Mouse (Mus musculus) megakaryocyte, embryonic 14.5 days (primary cell): Measurements from ENCODE around the gene Rgcc.

Source experiments
- FLI1 ChIP-seq: IDR thresholded peaks from 2 replicates; pipeline ENCODE4 v1.6.1; 2012; ENCODE audit warnings: low read length, inconsistent platforms, mixed read lengths
- GATA1 ChIP-seq: IDR thresholded peaks from 3 replicates; pipeline ENCODE4 v1.6.1; 2012; ENCODE audit warnings: mixed read lengths, low read length, inconsistent platforms, borderline replicate concordance

- no peak for TF ChIP-seq GATA1
- TF ChIP-seq FLI1, result no peak
Measured at GRCm38 (mm10) chr14:79263321-79263720, 38.1 kb downstream of the Rgcc start.
